Mouse (Mus musculus): Measurements from ENCODE around the gene Psmd13.

DNA sequence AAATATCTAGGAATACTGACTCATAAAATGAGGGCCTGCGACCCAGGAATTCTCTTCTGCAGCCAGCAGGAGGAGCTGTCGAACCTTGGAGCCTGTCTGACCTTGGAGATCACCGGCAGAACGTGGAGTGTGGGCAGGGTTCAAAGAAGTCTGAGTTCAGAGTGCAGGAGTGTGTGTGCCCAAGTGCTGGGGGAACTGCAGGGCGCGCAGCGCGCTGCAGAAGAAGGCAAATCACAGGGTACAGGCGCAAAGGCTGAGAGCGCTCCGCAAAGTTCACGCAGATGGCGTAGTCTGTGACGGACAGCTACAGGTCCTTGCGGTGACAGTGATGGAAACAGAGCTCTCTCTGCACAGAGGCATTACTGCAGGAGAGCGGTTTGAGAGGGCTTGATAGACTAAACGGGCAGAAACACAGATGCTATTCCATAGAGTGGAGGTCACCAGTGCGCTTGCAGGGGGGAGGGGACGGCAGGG is 26.9 kb downstream of the Psmd13 start:
- TF ChIP-seq CTCF (IDR thresholded peaks at IDR 0.05; ENCODE audit: extremely low read depth, insufficient read depth, insufficient read length, insufficient replicate concordance) (peak; percentile 80; the same call in 1 of the 2 replicates), POLR2A (IDR thresholded peaks at IDR 0.05; ENCODE audit: low read depth, low read length) (no peak)
